Mouse (Mus musculus) heart, postnatal 36 days (tissue): Measurements from ENCODE around the gene Uba2. TPM values are rescaled to one million over a fixed set of nuclear protein-coding genes. Genes with fewer than 3 reads are reported as not detected.
A peak's percentile ranks its signal among the peaks of the same experiment; 100 is the strongest.
"Not testable (repeated sequence)": the region's sequence is repeated elsewhere in the genome, so short reads cannot be mapped to it uniquely, and the experiment has no call there.

Experiments used
- DNase-seq, 2 experiments: peaks; one replicate each; pipeline ENCODE4 v3.0.0; 2021 to 2022
- intact Hi-C: fragments of 180-260 bp; cut with DNase I; formaldehyde crosslinking; loops from one replicate; pipeline ENCODE4 v1.15.1; 2025
- total RNA-seq, 2 experiments: library from RNA; stranded (reverse); gene quantifications; 2 replicates each; pipeline ENCODE4 v1.2.3; 2021

The Uba2 gene
- 10 to 100 TPM; 32.9 to 35.1 TPM for total RNA-seq

DNA sequence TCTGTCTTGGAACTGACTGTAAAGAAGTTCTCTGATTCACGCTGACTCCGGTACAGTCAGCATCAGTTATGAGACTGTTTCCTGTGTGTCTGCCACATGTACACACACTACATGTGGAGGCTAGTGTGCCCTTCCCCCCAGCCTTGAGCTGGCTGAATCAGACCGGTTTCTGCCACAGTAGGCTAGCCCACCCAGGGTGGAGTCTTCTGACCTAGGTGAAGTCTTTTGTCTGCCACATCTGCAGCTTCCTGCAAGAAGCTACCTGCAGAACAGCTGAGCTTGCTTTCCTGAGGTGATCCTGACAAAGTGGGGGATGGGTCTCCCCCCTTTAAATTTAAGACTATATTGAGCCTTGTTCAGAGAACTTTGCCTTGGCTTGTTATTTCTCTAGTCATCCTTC lies at the start of gene Uba2:
Gene Uba2 (minus strand): TSS at position 146 of the 400 bp plus-strand sequence.
- DNase-seq = no peak
- intact Hi-C loops = loop anchor here (2.0 kb wide), 2 partner anchors 25 to 37 kb away; partner anchors contain the start of gene Wtip

- intact Hi-C loops = no loop called here
- DNase-seq = no peak
These were observed 49.1 kb upstream of the Uba2 start for GRCm38 (mm10) chr7:34218496-34218895.

GRCm38 (mm10) chr7:34216474-34216873 lies 47.1 kb upstream of the Uba2 start:
- intact Hi-C loops = no loop called here
- DNase-seq = no peak

DNA sequence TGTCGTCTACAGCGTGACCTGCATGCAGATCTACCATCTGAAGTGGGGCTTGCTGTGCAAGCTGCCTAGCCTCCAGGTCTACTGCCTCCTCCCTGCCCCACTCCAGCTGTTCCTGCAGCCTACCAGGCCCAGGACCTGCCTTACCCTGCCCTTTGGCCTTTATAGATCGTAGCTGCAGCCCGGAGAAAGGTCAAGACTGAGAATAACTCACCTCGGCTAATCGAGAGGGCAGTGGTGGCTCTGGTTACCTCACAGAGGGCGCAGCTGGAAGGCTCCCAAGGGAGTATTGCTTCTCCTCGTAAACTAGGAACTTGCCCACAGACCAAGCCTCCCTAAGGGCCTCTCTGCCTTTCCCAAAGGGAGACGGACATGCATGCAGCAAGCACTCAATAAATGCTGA lies 46.1 kb upstream of the Uba2 start:
- intact Hi-C loops = no loop called here
- no peak for DNase-seq

GRCm38 (mm10) chr7:34214644-34215043 lies 45.2 kb upstream of the Uba2 start:
- intact Hi-C loops = no loop called here
- no peak for DNase-seq

GRCm38 (mm10) chr7:34213281-34213680 lies 43.9 kb upstream of the Uba2 start:
- DNase-seq = no peak
- intact Hi-C loops = no loop called here

- intact Hi-C loops = no loop called here
- DNase-seq = no peak
These were observed 38.8 kb upstream of the Uba2 start for GRCm38 (mm10) chr7:34208027-34208745.

GRCm38 (mm10) chr7:34206331-34206730 lies 36.9 kb upstream of the Uba2 start:
- intact Hi-C loops = no loop called here

GRCm38 (mm10) chr7:34202147-34202546 lies 32.7 kb upstream of the Uba2 start:
- intact Hi-C loops, DNase-seq: not testable (repeated sequence)

More at GRCm38 (mm10) chr7:34206331-34206730, 36.9 kb upstream of the Uba2 start:
- DNase-seq = no peak

DNA sequence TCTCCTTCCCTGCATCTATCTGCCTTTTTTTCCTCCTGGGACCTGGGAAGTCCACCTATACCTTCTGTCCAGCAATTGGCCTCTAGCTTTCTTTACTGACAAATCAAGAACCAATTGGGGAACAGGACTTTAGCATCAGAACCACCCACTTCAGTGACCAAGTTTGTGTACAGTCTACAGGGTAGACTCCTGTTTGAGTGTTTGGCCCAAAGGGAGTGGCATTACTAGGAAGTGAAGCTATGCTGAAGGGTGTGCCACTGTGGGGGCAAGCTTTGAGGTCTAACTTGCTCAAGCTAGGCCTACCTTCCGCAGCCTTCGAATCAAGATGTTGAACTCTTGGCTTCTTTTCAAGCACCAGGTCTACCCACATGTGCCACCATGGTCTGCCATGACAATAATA lies 31.4 kb upstream of the Uba2 start:
- DNase-seq = no peak
- intact Hi-C loops = no loop called here

- intact Hi-C loops = loop anchor here (5.0 to 10.0 kb wide), 3 partner anchors 34 to 214 kb away; partner anchors contain the start of genes Gpi1 and Wtip
- DNase-seq = peak; percentile 36 to 46
These were observed 28.9 kb upstream of the Uba2 start for GRCm38 (mm10) chr7:34198346-34198745.

GRCm38 (mm10) chr7:34196132-34197128 lies 27.0 kb upstream of the Uba2 start, which contains the start of gene Pdcd2l:
Gene Pdcd2l (minus strand): TSS chr7:34196661.
- intact Hi-C loops = loop anchor here (5.0 to 10.0 kb wide), 3 partner anchors 36 to 212 kb away; partner anchors contain the start of genes Gpi1 and Wtip
- peak; percentile 93 to 94 for DNase-seq

- no peak for DNase-seq
- intact Hi-C loops = loop anchor here (2.0 to 10.0 kb wide), 4 partner anchors 27 to 211 kb away; partner anchors contain the start of genes Gpi1, Uba2 and Wtip
These were observed 26.2 kb upstream of the Uba2 start for GRCm38 (mm10) chr7:34195632-34196031.

- DNase-seq = no peak
- intact Hi-C loops = loop anchor here (10.0 kb wide), 1 partner anchor 208 kb away; no protein-coding TSS in a partner anchor
These were observed 23.4 kb upstream of the Uba2 start for GRCm38 (mm10) chr7:34192825-34193224.

DNA sequence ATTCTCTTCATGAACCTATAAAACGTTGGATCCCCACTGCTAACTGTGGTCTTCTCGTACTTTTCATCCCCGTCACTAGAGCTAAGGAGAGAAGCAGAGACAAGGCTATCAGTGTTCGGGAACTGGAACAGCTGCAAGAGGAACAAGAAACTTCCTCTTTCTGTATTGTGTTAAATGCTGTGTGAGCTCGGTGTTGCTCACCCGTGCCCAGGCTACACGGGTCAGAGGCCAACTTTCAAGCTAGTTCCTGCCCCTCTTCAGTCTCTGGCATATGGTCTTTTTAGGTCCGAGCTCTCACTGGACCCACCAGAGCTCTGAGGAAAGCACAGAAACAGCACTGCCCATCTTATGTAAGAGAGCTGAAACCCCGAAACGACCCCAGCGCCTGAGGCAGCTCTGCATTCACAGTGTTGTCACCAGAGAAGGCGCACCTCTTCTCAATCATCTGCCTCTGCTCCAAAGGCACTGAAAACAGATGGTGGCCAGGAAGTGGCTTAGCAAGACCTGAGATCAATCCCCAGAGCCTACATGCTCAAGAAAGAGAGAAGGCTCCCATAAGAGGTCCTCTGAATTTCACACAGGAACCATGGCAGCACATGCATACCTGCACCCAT lies 20.1 kb upstream of the Uba2 start:
- intact Hi-C loops = no loop called here
- no peak for DNase-seq

- no peak for DNase-seq
- intact Hi-C loops = no loop called here
These were observed 14.4 kb upstream of the Uba2 start for GRCm38 (mm10) chr7:34183794-34184193.

DNA sequence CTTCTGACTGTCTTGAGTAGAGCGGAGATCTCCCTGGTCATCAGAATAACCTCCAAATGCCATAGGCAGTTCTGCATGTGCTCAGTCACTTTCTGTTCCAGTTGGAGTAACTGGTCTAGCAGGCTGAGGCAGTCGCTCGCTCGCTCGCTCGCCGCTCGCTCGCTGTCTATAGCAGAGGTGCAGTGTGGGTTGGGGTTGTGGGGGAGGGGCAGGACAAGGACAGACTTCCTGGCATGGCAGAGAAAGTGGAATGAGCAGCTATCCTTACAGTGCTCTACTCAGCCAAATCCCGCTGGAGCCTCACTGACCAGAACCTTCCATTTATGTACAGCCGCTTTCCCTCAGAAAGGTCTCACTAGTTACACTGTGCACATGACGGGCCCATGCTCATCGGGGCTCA lies 14.0 kb upstream of the Uba2 start:
- intact Hi-C loops = no loop called here
- DNase-seq = no peak

- intact Hi-C loops, DNase-seq: not testable (repeated sequence)
These were observed 6.8 kb upstream of the Uba2 start for GRCm38 (mm10) chr7:34176241-34176640.

DNA sequence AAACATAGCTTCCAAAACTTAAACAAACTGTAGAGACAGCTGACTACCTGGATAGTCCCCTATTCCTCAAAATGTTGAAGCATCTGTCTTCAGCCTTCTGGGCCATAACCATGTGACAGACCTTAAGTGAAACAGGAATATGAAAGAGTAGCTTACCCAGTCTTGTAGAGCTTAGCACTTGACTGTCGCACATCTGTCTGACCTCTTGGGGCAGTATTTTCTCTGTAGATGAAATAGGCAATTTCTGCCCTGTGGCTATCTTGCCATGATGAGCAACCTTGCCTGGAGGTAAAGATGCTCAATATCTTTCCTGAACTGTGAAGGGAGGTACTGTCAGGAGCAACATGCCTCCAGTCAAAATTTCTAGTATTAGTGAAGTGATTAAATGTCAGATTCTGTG lies 2.9 kb upstream of the Uba2 start:
- DNase-seq = no peak
- intact Hi-C loops = no loop called here

DNA sequence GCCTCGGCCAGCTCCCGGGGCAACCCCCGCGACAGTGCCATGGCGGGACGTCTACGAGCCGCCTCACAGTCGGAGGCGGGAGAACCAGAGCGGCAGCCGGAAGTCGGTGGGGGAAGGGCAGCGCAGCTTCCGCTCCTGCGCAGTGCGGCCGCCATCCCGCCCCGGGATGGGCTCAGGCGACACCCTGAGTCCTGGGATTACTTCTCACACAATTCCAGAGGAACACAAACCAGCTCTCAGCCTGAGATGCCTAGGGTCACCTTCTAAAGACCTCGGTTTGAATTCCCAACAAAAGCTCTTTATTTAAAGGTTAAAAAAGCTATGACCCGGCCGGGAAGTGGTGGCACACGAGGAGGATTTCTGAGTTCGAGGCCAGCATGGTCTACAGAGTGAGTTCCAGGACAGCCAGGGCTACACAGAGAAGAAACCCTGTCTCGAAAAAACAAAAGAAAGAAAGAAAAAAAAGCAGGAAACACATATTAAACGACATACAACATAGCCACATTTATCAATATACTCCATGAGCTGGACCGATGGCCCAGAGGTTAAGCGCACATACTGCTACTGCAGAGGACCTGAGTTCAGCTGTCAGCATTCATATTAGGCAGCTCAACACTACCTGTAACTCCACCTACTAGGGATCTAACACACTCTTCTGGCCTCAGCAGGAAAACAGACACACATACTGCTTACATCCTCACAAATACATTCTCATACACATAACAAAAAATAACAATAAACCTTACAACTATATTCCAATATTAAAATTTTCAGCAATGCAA lies 738 bp downstream of the Uba2 start:
- intact Hi-C loops = loop anchor here (2.0 kb wide), 2 partner anchors 26 to 36 kb away; partner anchors contain the start of gene Wtip
- peak; percentile 96 for DNase-seq
